ENCODE assay signal across 32 mouse cellular contexts in the genomic region with DNA sequence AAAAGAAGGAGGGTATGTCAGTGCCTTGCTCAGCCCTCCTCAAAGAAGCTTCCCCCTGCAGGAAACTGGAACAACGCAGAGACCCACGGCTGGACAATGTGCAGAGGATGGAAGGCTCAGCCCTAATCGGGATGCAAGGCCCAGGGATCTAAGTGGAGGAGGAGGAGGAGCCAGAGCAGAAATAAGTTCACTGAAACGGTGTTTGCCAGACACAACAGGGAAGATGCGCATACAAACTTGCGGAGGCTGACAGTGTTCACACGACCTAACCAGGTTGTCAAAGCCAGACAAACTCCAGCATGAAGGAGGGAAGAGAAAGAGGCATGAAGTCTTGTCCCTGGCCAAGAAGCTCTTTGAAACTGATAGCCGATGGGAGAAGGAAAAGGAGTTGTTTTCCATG.
"Had no signal": no experiment of that assay in that cellular context is flagged by ENCODE, and none has a peak within 500 bp of the region (broad histone marks: within the 10 kb centered on the region; RNA-seq: fewer than 3 reads in every experiment).

No protein-coding gene starts in this region.

- H3K9me3 ChIP-seq: heart, embryonic 15.5 days; hindbrain, embryonic 15.5 days; intestine, embryonic 15.5 days; kidney, embryonic 15.5 days had no signal

- H3K27ac ChIP-seq: heart, embryonic 15.5 days; hindbrain, embryonic 10.5 days; hindbrain, embryonic 12.5 days; hindbrain, embryonic 13.5 days; hindbrain, embryonic 14.5 days; hindbrain, embryonic 15.5 days; hindbrain, postnatal 0 days; intestine, embryonic 15.5 days; kidney, embryonic 15.5 days; kidney, postnatal 0 days; layer of hippocampus, adult 2 months; left cerebral cortex, adult 2 months had no signal

- H3K4me2 ChIP-seq: heart, embryonic 15.5 days; hindbrain, embryonic 12.5 days; hindbrain, embryonic 13.5 days; hindbrain, embryonic 14.5 days; hindbrain, embryonic 15.5 days; intestine, embryonic 15.5 days; kidney, embryonic 15.5 days had no signal

- DNase-seq: heart, postnatal 10 days; heart, postnatal 14 days; heart, postnatal 36 days; heart, postnatal 4 days; kidney, adult 11 months; kidney, adult 18-20 months; kidney, adult 2 months; kidney, adult 8-10 months; kidney, adult 9 months; kidney, postnatal 10 days; kidney, postnatal 14 days; kidney, postnatal 25 days; kidney, postnatal 36 days; kidney, postnatal 4 days; layer of hippocampus, adult 9-11 months; layer of hippocampus, postnatal 36 days had no signal

- H3K9ac ChIP-seq: heart, embryonic 15.5 days; hindbrain, embryonic 12.5 days; hindbrain, embryonic 13.5 days; hindbrain, embryonic 14.5 days; hindbrain, embryonic 15.5 days; intestine, embryonic 15.5 days; kidney, embryonic 15.5 days had no signal

- H3K4me1 ChIP-seq: heart, embryonic 15.5 days; hindbrain, embryonic 10.5 days; hindbrain, embryonic 12.5 days; hindbrain, embryonic 15.5 days; intestine, embryonic 15.5 days; kidney, embryonic 15.5 days had no signal

- H3K27me3 ChIP-seq: heart, embryonic 15.5 days; hindbrain, embryonic 15.5 days; intestine, embryonic 15.5 days; kidney, embryonic 15.5 days had no signal

- H3K36me3 ChIP-seq: heart, embryonic 15.5 days; hindbrain, embryonic 10.5 days; hindbrain, embryonic 12.5 days; hindbrain, embryonic 13.5 days; hindbrain, embryonic 15.5 days; intestine, embryonic 15.5 days; kidney, embryonic 15.5 days had no signal

- ATAC-seq: hindbrain, embryonic 16.5 days; hindbrain, postnatal 0 days; inflammation-experienced regulatory T-cells, adult 6 months; intestine, embryonic 15.5 days; intestine, embryonic 16.5 days; intestine, postnatal 0 days had no signal

- H3K4me3 ChIP-seq: heart, embryonic 15.5 days; hindbrain, embryonic 10.5 days; hindbrain, embryonic 12.5 days; hindbrain, embryonic 13.5 days; hindbrain, embryonic 15.5 days; intestine, embryonic 15.5 days; kidney, embryonic 15.5 days; layer of hippocampus, adult 2 months; left cerebral cortex, adult 2 months had no signal
